ENCODE assay signal across 8 mouse cellular contexts in genomic region chr9:48860526-48860845, GRCm38 (mm10). TPM values are rescaled to one million over a fixed set of nuclear protein-coding genes. Genes with fewer than 3 reads are reported as not detected.
DNase-seq lines count a peak whose midpoint lies in the region; ATAC-seq and TF ChIP-seq lines count a peak whose summit lies in the region.

No protein-coding gene starts in this region.

- peaks cover 22% of the 10 kb centered on the region for H3K27me3 ChIP-seq in kidney, embryonic 15.5 days
- H3K27me3 ChIP-seq in neural tube, embryonic 14.5 days (ENCODE audit: control insufficient read depth, insufficient read depth, low read length) = no peaks in the 10 kb centered on the region
- H3K27me3 ChIP-seq in thymus, adult 2 months (ENCODE audit: control insufficient read depth, insufficient read depth, low read length) = no peaks in the 10 kb centered on the region

- 0 out of 2 replicates have a peak, but pooled peaks cover 5% of the 10 kb centered on the region for H3K4me1 ChIP-seq in kidney, embryonic 15.5 days
- H3K4me1 ChIP-seq in neural tube, embryonic 14.5 days (ENCODE audit: control insufficient read depth, insufficient read depth, low read length) = no peaks in the 10 kb centered on the region
- no peaks in the 10 kb centered on the region for H3K4me1 ChIP-seq in thymus, adult 2 months (replicated peaks; ENCODE audit: control insufficient read depth, insufficient read depth, low read length)

- H3K4me2 ChIP-seq in kidney, embryonic 15.5 days = no peak overlapping the region
- H3K4me2 ChIP-seq in neural tube, embryonic 14.5 days (ENCODE audit: low read depth, low read length) = no peak overlapping the region

- peak; percentile 79; the same call in 1 of the 2 replicates for TF ChIP-seq CTCF in thymus, adult 2 months (IDR thresholded peaks at IDR 0.05; ENCODE audit: borderline replicate concordance, control insufficient read depth, extremely low read depth, insufficient read depth, low read length, poor library complexity)

- H3K27ac ChIP-seq in kidney, embryonic 15.5 days = no peak overlapping the region
- no peak overlapping the region for H3K27ac ChIP-seq in neural tube, embryonic 14.5 days (ENCODE audit: low read depth, low read length)
- H3K27ac ChIP-seq in thymus, adult 2 months (ENCODE audit: control insufficient read depth, insufficient read depth, low read length) = no peak overlapping the region

- H3K36me3 ChIP-seq in kidney, embryonic 15.5 days = no peaks in the 10 kb centered on the region
- no peaks in the 10 kb centered on the region for H3K36me3 ChIP-seq in neural tube, embryonic 14.5 days (ENCODE audit: control insufficient read depth, insufficient read depth, low read length)
- H3K36me3 ChIP-seq in thymus, adult 2 months (ENCODE audit: control insufficient read depth, insufficient read depth, low read length) = no peaks in the 10 kb centered on the region

- no peak overlapping the region for H3K4me3 ChIP-seq in kidney, embryonic 15.5 days (replicated peaks)
- no peak overlapping the region for H3K4me3 ChIP-seq in neural tube, embryonic 14.5 days (ENCODE audit: low read depth, low read length)
- no peak overlapping the region for H3K4me3 ChIP-seq in thymus, adult 2 months (ENCODE audit: control insufficient read depth, insufficient read depth, low read length)

- H3K9ac ChIP-seq in kidney, embryonic 15.5 days = no peak overlapping the region
- no peak overlapping the region for H3K9ac ChIP-seq in neural tube, embryonic 14.5 days (replicated peaks; ENCODE audit: low read depth, low read length)

- WGBS in kidney, embryonic 15.5 days = 2% methylated on average over 6 of the region's 6 CpGs
- WGBS in neural tube, embryonic 14.5 days = 6% methylated on average over 6 of the region's 6 CpGs
- 7% methylated on average over 6 of the region's 6 CpGs for WGBS in thymus, adult 2 months

- H3K9me3 ChIP-seq in kidney, embryonic 15.5 days (replicated peaks) = no peaks in the 10 kb centered on the region
- no peaks in the 10 kb centered on the region for H3K9me3 ChIP-seq in neural tube, embryonic 14.5 days (ENCODE audit: control insufficient read depth, low read length)

- peak; percentile 70 for DNase-seq in A20 (ENCODE audit: low read depth, low spot score)
- DNase-seq in adrenal gland, adult 8-10 months = peak; percentile 62
- peak; percentile 62 for DNase-seq in embryo, embryonic 11.5 days (ENCODE audit: low read depth, low spot score)
- peak; percentile 69 for DNase-seq in liver
- peak; percentile 56 for DNase-seq in thymus, adult 2 months

- no peak for TF ChIP-seq POLR2A in thymus, adult 2 months (IDR thresholded peaks at IDR 0.05; ENCODE audit: control insufficient read depth, extremely low read depth, insufficient read depth, low read length, poor library complexity)

- peak; percentile 92 for ATAC-seq in granulocyte monocyte progenitor cell, adult 5-6 weeks (replicated peaks; ENCODE audit: poor library complexity, severe bottlenecking)
- 0 out of 2 replicates have a peak, but pooled peaks have one; percentile 46 for ATAC-seq in kidney, embryonic 15.5 days (replicated peaks; ENCODE audit: low FRiP score)
- peak; percentile 58; the same call in 1 of the 2 replicates for ATAC-seq in neural tube, embryonic 14.5 days (ENCODE audit: low read depth)

RNA-seq across cellular contexts. Expression of gene Zbtb16, which starts 24.5 kb away (rescaled TPM):
- total RNA-seq in adrenal gland, adult 8-10 months (2022) = 10 to 100 TPM; 35.2 to 79.6 (median 54.4) TPM
- total RNA-seq in granulocyte monocyte progenitor cell, adult 5-6 weeks (2014; fragmentation: Nextera tagmentation) = 6.3 and 10.0 TPM in 2 replicates
- 7.0 and 10.1 TPM in 2 replicates for total RNA-seq in granulocyte monocyte progenitor cell, adult 5-6 weeks (2017)
- 1.2 and 2.1 TPM in 2 replicates for polyA plus RNA-seq in kidney, embryonic 15.5 days (2015; fragmentation: Nextera tagmentation; extraction: Ambion mirVana)
- 8.9 and 12.0 TPM in 2 replicates for polyA plus RNA-seq in neural tube, embryonic 14.5 days (2014; fragmentation: Nextera tagmentation; extraction: Ambion mirVana)
- polyA plus RNA-seq in thymus, adult 2 months (2012; rRNA removed) = 3.7 and 4.1 TPM in 2 replicates

RNA-seq across cellular contexts. Expression of gene Htr3a, which starts 50.4 kb away (rescaled TPM):
- total RNA-seq in adrenal gland, adult 8-10 months (2022) = 10 to 100 TPM in 2 of 4 experiments, 1 to 10 TPM in 2; 4.7 to 14.2 (median 8.5) TPM
- not detected in 2 replicates for total RNA-seq in granulocyte monocyte progenitor cell, adult 5-6 weeks (2014; fragmentation: Nextera tagmentation)
- total RNA-seq in granulocyte monocyte progenitor cell, adult 5-6 weeks (2017) = not detected in 2 replicates
- 0.86 and 0.90 TPM in 2 replicates for polyA plus RNA-seq in kidney, embryonic 15.5 days (2015; fragmentation: Nextera tagmentation; extraction: Ambion mirVana)
- 1.6 and 4.5 TPM in 2 replicates for polyA plus RNA-seq in neural tube, embryonic 14.5 days (2014; fragmentation: Nextera tagmentation; extraction: Ambion mirVana)
- 0.16 and 0.19 TPM in 2 replicates for polyA plus RNA-seq in thymus, adult 2 months (2012; rRNA removed)
